ENCODE assay signal across 12 mouse cellular contexts in the genomic region with DNA sequence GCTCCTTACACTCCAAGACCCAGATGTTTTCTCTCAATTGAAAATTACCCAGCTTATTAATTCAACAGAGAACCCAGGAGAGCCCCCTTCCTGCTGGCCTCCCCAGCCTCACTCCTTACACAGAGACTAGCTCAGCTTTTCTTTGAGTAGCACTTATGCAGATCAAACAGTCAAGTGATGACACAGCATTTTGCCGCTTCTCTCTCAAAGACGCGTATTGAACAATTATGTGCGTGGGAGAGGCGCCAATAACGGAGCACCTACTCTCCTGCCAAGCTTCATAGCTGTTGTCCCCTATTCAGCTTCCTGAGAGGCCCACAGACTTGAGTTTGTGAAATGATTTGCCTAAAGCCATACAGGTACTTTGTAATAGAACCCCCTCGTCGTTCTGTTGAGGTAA.
A peak's percentile ranks its signal among the peaks of the same experiment; 100 is the strongest.
DNase-seq lines count a peak whose midpoint lies in the region; TF ChIP-seq lines count a peak whose summit lies in the region.
"Had no signal": no experiment of that assay in that cellular context is flagged by ENCODE, and none has a peak within 500 bp of the region (broad histone marks: within the 10 kb centered on the region; RNA-seq: fewer than 3 reads in every experiment).

No protein-coding gene starts in this region.

- H3K4me3 ChIP-seq in MEL (ENCODE audit: control insufficient read depth in 1 of 2, insufficient read depth in 1 of 2, low read depth in 2 of 2, low read length in 2 of 2), result no peak overlapping the region
- H3K4me3 ChIP-seq in layer of hippocampus, adult 2 months, result no peak overlapping the region
- H3K4me3 ChIP-seq: heart, embryonic 10.5 days had no signal

- H3K9ac ChIP-seq in MEL (ENCODE audit: control insufficient read depth, low read depth, low read length, poor library complexity, severe bottlenecking), result no peak overlapping the region

- no peak overlapping the region for H3K27ac ChIP-seq in MEL (ENCODE audit: control insufficient read depth, low read depth, low read length)
- no peak overlapping the region for H3K27ac ChIP-seq in layer of hippocampus, adult 2 months
- H3K27ac ChIP-seq: heart, embryonic 10.5 days had no signal

- no peak for TF ChIP-seq CTCF in MEL (IDR thresholded peaks at IDR 0.05 in 2 of 3, conservative IDR thresholded peaks at IDR 0.05 in 1 of 3; ENCODE audit: control insufficient read depth in 1 of 3, insufficient read depth in 1 of 3, low read depth in 2 of 3, low read length in 3 of 3, poor library complexity in 1 of 3, severe bottlenecking in 1 of 3)
- no peak for TF ChIP-seq CTCF in layer of hippocampus, adult 2 months (conservative IDR thresholded peaks at IDR 0.05)

- H3K79me2 ChIP-seq in MEL (ENCODE audit: control insufficient read depth, insufficient read depth, low read length, poor library complexity), result no peaks in the 10 kb centered on the region

- no peaks in the 10 kb centered on the region for H3K4me1 ChIP-seq in MEL (ENCODE audit: control insufficient read depth in 1 of 2, insufficient read depth in 2 of 2, low read length in 2 of 2)

- DNase-seq in layer of hippocampus, adult 18-20 months (ENCODE audit: low spot score in 2 of 2), result peak; percentile 22 to 57
- no peak for DNase-seq in layer of hippocampus, adult 9-10 months (ENCODE audit: low spot score)
- DNase-seq in thymus, postnatal 14 days, result peak; percentile 10
- no peak for DNase-seq in thymus, postnatal 10 days (ENCODE audit: low spot score in 2 of 2)
- peak; percentile 11 for DNase-seq in MEL (ENCODE audit: low read depth, low spot score)
- DNase-seq in layer of hippocampus, adult 2 months (ENCODE audit: low spot score in 2 of 2), result peak; percentile 11 to 20
- no peak for DNase-seq in urinary bladder, postnatal 14 days (ENCODE audit: low spot score)
- DNase-seq in retina, postnatal 1 day, result no peak
- DNase-seq: adrenal gland, postnatal 10 days; gastrocnemius, postnatal 36 days; heart, postnatal 14 days had no signal

- TF ChIP-seq RAD21 in MEL (IDR thresholded peaks at IDR 0.05; ENCODE audit: low read depth, low read length), result no peak

- H3K27me3 ChIP-seq in MEL (ENCODE audit: control insufficient read depth in 1 of 2, insufficient read depth in 2 of 2, low read length in 2 of 2), result no peaks in the 10 kb centered on the region; a peak in 1 of 4 replicates

- H3K9me3 ChIP-seq in MEL (replicated peaks; ENCODE audit: insufficient read depth, low read length), result no peaks in the 10 kb centered on the region
- H3K9me3 ChIP-seq: heart, embryonic 10.5 days had no signal

- no peak for TF ChIP-seq EP300 in MEL (IDR thresholded peaks at IDR 0.05; ENCODE audit: low read depth in 1 of 2, low read length in 2 of 2)

- no peak for TF ChIP-seq POLR2A in MEL (IDR thresholded peaks at IDR 0.05; ENCODE audit: control insufficient read depth in 1 of 2, insufficient read depth in 1 of 2, low read depth in 1 of 2, low read length in 2 of 2, poor library complexity in 1 of 2)

- H3K36me3 ChIP-seq in MEL (ENCODE audit: control insufficient read depth in 1 of 2, insufficient read depth in 2 of 2, low read length in 2 of 2), result no peaks in the 10 kb centered on the region; a peak in 1 of 4 replicates
- H3K36me3 ChIP-seq: heart, embryonic 10.5 days had no signal

TF ChIP-seq in MEL, 35 proteins besides CTCF, POLR2A, EP300 and RAD21:
- TF ChIP-seq JUND (IDR thresholded peaks at IDR 0.05; ENCODE audit: low read depth, low read length) (no peak), MYC (IDR thresholded peaks at IDR 0.05; ENCODE audit: low read depth, low read length) (no peak), NRF1 (IDR thresholded peaks at IDR 0.05; ENCODE audit: insufficient read depth, low read depth, low read length, poor library complexity, severe bottlenecking) (no peak), BHLHE40 (IDR thresholded peaks at IDR 0.05; ENCODE audit: borderline replicate concordance, low read depth, low read length) (no peak), GABPA (IDR thresholded peaks at IDR 0.05; ENCODE audit: low read depth, low read length) (no peak), ZNF384 (IDR thresholded peaks at IDR 0.05; ENCODE audit: low read depth, low read length) (no peak)

Comparison
In these comparisons a context has a peak if more than half of its experiments do, and no peak if none do; other contexts are left out.
1. DNase-seq: peak in layer of hippocampus, adult 18-20 months (2 of 2), thymus, postnatal 14 days (single experiment), MEL (single experiment) and layer of hippocampus, adult 2 months (2 of 2); none in layer of hippocampus, adult 9-10 months (single experiment), thymus, postnatal 10 days (0 of 2), urinary bladder, postnatal 14 days (single experiment) and retina, postnatal 1 day (single experiment).